Mouse (Mus musculus): ENCODE measurements around the gene Porcn. TPM values are rescaled to one million over a fixed set of nuclear protein-coding genes. Genes with fewer than 3 reads are reported as not detected.

The Porcn gene
- total RNA-seq, 2 experiments from 2014 or later, result 3.0 to 3.4 TPM

Other genes starting within 250 kb of the Porcn start
- under 1 TPM in 1 of 2 experiments, not detected in 1; 0.14 TPM for gene Gata1, start 228.5 kb downstream of the Porcn start, total RNA-seq (2021)
- gene Glod5, start 188.0 kb downstream of the Porcn start, total RNA-seq (2021), result not detected
- gene Suv39h1, start 131.8 kb downstream of the Porcn start, total RNA-seq (2021), result 1 to 10 TPM; 4.8 to 5.1 TPM
- 1 to 10 TPM; 1.9 to 2.5 TPM for gene Was, start 116.0 kb downstream of the Porcn start, total RNA-seq (2021)
- gene Wdr13, start 73.6 kb downstream of the Porcn start, total RNA-seq (2021), result 10 to 100 TPM; 39.4 to 44.4 TPM
- 10 to 100 TPM; 63.1 to 74.0 TPM for gene Rbm3, start 60.6 kb downstream of the Porcn start, total RNA-seq (2021)
- gene Tbc1d25, start 30.3 kb downstream of the Porcn start, total RNA-seq (2021), result 1 to 10 TPM; 3.9 to 5.6 TPM
- gene Ebp, start 13.0 kb downstream of the Porcn start, total RNA-seq (2021), result 10 to 100 TPM; 19.6 to 25.1 TPM
- gene Ftsj1, start 45.9 kb upstream of the Porcn start, total RNA-seq (2021), result 10 to 100 TPM; 11.1 to 11.9 TPM
- gene Slc38a5, start 64.6 kb upstream of the Porcn start, total RNA-seq (2021), result under 1 TPM; 0.65 to 0.89 TPM
- gene Ssxb10, start 120.9 kb upstream of the Porcn start, total RNA-seq (2021), result not detected
- gene Ssxb9, start 160.5 kb upstream of the Porcn start, total RNA-seq (2021), result not detected
- gene Ssxb1, start 206.8 kb upstream of the Porcn start, total RNA-seq (2021), result not detected